Mouse (Mus musculus): ENCODE measurements around the gene Sox5. TPM values are rescaled to one million over a fixed set of nuclear protein-coding genes. Genes with fewer than 3 reads are reported as not detected.
A peak's percentile ranks its signal among the peaks of the same experiment; 100 is the strongest.

Sox5 gene
- total RNA-seq, 2 experiments from 2014 or later = 46.4 to 57.5 TPM

DNA sequence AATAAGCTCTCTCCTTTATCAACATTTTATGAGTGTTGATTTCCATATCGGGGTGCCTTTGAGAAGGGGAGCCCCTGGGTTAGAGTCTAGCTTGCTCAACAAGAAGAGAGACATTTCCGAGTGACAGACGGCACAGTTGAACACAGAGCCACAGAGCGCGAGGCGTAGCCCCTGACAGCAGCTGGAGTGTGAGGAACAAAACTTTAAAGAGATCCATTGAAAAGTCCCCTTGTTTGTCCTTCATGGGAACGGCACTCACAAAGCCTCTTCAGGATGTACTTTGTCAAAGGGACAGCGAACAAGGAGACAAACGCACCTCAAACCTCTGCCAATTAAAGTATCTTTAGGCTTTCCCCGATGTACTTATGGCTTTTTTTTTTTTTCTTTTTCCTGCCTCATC lies 674.9 kb downstream of the Sox5 start:
- intact Hi-C loops (cut with DNase I) = no loop called here
- no peak for DNase-seq (ENCODE audit: low spot score in 2 of 2)

- DNase-seq (ENCODE audit: low spot score in 2 of 2) = no peak
- intact Hi-C loops (cut with DNase I) = no loop called here
Measured at GRCm38 (mm10) chr6:144105645-144106044, 676.1 kb downstream of the Sox5 start.

DNA sequence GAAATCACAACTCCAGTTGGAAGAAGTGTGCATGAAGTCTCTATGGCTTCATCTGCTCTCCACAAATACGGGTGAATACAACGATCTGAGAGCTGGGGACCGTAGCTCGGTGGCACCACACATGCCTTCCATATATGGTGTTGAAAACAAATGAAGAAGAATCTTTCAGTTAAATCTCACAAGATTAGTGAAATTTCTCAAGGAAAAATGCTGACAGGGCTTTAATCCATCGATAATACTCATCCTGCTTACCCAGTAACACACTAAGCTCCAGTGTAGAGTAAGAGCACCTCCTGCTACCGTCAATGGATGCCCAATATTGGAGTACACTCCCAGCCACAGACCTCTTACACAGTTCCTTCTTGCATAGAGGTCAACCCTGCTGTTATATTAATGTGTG lies 678.2 kb downstream of the Sox5 start:
- intact Hi-C loops (cut with DNase I) = no loop called here
- no peak for DNase-seq (ENCODE audit: low spot score in 2 of 2)

- no peak for DNase-seq (ENCODE audit: low spot score in 2 of 2)
- intact Hi-C loops (cut with DNase I) = no loop called here
Measured at GRCm38 (mm10) chr6:144100852-144101251, 680.9 kb downstream of the Sox5 start.

DNA sequence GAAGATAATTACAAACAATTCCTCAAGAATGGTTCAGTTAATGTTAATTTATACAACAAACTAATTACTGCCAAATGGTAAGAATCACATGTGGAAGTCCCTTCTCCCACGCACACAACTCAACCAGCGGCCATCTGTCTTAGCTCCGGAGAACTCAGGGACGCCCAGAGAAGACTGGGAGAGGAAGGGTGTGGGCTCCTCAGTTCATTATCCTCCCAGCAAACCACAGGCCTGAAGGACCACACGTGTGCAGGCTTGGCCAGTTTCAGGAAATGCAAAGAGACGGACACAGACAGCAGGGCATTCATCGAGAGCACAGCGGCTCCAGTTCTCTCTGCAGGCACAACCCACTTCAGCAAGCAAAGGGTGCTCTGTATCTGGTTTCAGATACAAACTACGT lies 683.7 kb downstream of the Sox5 start:
- intact Hi-C loops (cut with DNase I) = no loop called here
- peak; percentile 35 to 72 for DNase-seq (ENCODE audit: low spot score in 2 of 2)

GRCm38 (mm10) chr6:144088256-144088655 lies 693.5 kb downstream of the Sox5 start:
- intact Hi-C loops (cut with DNase I) = no loop called here
- DNase-seq (ENCODE audit: low spot score in 2 of 2) = peak in 1 of 2 experiments; percentile 50

- no peak for DNase-seq (ENCODE audit: low spot score in 2 of 2)
- intact Hi-C loops (cut with DNase I) = no loop called here
Measured at GRCm38 (mm10) chr6:144086096-144086810, 695.5 kb downstream of the Sox5 start.

GRCm38 (mm10) chr6:144082297-144082696 lies 699.5 kb downstream of the Sox5 start:
- DNase-seq (ENCODE audit: low spot score in 2 of 2) = no peak
- intact Hi-C loops (cut with DNase I) = no loop called here

GRCm38 (mm10) chr6:144077826-144078225 lies 704.0 kb downstream of the Sox5 start:
- no peak for DNase-seq (ENCODE audit: low spot score in 2 of 2)
- intact Hi-C loops (cut with DNase I) = no loop called here

DNA sequence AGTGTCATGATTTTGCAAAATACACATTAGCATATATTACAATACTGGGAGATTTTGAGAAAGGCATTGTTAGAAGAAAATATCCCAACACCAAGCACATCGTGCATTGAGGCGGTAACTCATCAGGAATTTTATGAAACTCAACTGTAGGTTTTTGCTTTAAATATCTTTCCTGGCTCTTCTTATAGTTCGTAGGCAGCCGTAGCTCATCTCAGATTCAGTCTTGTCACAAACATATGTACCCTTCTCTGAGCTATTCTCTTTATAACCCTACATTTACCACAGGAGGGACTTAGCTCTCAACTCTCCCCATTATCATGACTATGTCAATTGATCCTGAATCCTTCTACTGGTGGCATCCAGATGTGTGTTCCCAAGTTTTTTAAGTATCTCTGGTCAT lies 705.4 kb downstream of the Sox5 start:
- intact Hi-C loops (cut with DNase I) = no loop called here
- DNase-seq (ENCODE audit: low spot score in 2 of 2) = peak in 1 of 2 experiments; percentile 61

- DNase-seq (ENCODE audit: low spot score in 2 of 2) = peak in 1 of 2 experiments; percentile 23
- intact Hi-C loops (cut with DNase I) = no loop called here
Measured at GRCm38 (mm10) chr6:144075327-144075941, 706.3 kb downstream of the Sox5 start.

- intact Hi-C loops (cut with DNase I) = no loop called here
- DNase-seq (ENCODE audit: low spot score in 2 of 2) = peak; percentile 52 to 87
Measured at GRCm38 (mm10) chr6:144074826-144075225, 707.0 kb downstream of the Sox5 start.

- no peak for DNase-seq (ENCODE audit: low spot score in 2 of 2)
- intact Hi-C loops (cut with DNase I) = no loop called here
Measured at GRCm38 (mm10) chr6:144070461-144070860, 711.3 kb downstream of the Sox5 start.

DNA sequence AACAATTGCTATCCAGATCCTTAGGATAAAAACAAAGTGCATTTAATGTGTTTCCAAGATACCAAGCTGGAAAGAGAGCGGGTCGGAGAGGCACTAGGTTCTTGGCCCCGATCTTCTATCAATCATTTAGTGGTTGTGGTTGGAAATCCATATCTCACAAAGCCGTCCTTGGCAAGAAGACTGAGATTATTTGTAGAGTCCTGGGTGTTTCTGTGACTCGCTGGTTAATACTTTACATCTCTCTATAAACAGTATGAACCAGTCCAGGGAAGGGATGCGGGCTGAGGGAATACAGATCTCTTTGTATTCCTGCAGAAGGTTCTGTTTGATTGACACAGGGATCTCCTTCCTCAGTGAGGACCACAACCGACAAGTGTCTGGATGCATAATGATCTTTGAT lies 714.3 kb downstream of the Sox5 start:
- no peak for DNase-seq (ENCODE audit: low spot score in 2 of 2)
- intact Hi-C loops (cut with DNase I) = no loop called here

DNA sequence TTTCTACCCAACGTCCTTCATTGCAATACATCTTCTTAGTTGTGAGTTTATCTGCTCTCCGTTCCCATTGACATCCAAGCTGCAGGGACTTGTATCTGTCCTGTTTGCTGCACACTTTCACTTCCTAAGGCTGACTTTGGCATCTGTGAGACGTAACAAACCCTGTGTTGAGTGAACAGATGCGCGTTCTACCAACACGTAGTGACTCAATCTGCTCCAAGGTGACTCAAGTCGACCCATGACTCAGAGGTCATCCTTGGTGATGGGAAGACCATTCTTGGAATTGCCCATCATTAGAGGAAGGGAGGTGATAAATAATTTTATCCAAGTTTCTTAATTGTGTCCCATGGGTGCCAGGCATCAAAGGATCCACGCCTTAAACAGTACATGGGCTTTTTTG lies 719.3 kb downstream of the Sox5 start:
- intact Hi-C loops (cut with DNase I) = no loop called here
- DNase-seq (ENCODE audit: low spot score in 2 of 2) = no peak

DNA sequence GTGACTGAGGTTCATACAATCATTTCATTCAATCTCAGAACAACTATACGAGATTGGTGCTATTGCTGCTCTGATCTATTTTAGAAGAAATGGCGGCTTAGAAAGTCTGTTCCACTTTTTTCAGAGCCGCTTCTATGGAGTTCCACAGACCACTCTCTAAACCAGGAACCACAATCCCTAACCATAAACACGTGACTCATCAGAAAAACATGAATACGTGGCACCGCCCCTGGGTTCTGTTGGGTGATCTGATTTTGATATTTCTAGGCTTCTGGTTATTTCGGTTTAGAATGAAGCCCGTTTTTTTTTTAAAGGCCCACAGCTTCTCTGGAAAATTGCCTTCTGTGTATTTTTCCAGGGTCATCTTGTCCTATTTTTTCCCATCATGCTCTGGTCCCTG lies 720.0 kb downstream of the Sox5 start:
- intact Hi-C loops (cut with DNase I) = no loop called here

DNA sequence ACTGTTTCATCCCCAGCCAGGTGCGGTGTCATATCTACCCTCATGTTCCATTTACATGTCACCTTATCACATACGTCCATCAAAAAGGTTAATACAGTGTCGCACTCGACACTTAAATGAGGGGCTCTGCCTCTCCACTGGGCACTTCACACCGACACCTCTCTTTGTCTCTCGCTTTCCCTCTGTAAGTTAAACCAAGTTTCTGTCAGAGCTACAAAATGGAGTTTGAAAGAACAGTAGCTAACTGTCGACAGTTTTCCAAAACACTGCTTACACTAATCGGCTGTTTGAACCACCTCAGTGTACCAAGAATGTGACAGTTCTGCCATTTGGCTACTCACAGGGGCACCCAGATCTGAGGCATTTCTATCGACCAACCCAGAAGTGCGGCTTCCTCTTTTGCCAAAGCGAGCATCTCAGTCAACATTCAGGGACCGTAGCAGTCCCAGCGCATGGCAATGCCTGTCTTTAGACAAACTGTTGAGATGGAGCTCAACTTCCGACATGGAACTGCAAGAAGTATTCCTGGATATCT lies 724.6 kb downstream of the Sox5 start:
- intact Hi-C loops (cut with DNase I) = no loop called here
- DNase-seq (ENCODE audit: low spot score in 2 of 2) = no peak

More for the DNA sequence above, 720.0 kb downstream of the Sox5 start:
- DNase-seq (ENCODE audit: low spot score in 2 of 2) = no peak

DNA sequence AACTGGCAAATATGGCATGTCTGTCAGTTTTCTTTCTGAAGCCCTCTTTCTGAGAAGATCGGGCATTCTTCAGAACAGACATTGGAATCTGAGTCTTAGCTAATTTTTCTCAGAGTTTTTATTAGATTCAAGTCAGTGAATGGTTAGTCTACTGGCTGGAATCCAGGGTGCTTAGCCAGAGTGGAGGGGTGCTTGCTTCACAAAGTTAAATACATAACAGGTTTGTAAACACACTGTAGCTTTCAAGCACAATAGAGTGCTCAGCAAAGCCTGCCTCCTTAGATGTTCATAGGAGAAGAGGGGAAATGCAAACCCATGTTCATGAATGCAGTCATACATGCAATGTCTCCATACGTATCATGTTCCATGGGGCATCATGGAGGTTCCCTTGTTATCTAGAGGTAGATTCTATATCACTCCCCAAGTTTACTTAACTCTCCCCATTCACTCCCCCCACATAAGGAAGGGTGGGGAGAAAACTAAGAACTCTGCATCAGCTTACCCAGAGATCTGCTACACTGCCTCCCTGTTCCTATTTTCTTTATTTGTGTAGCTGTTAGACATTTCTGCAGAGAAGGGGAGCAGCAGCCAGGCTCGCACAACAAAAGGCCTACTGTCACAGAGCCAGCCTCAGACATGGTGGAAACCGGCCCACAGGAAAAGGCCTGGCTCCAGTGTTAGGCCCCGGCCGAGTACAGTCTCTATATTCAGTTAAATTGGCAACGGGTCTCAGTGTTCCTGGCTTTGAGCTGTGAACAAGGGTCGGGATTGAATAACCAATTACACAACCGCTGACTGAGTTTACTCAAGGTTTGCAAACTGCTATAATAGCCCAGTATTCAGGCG lies 725.3 kb downstream of the Sox5 start:
- intact Hi-C loops (cut with DNase I) = no loop called here
- DNase-seq (ENCODE audit: low spot score in 2 of 2) = peak; percentile 66 to 77

- no peak for DNase-seq (ENCODE audit: low spot score in 2 of 2)
- intact Hi-C loops (cut with DNase I) = no loop called here
Measured at GRCm38 (mm10) chr6:144052487-144052886, 729.3 kb downstream of the Sox5 start.

DNA sequence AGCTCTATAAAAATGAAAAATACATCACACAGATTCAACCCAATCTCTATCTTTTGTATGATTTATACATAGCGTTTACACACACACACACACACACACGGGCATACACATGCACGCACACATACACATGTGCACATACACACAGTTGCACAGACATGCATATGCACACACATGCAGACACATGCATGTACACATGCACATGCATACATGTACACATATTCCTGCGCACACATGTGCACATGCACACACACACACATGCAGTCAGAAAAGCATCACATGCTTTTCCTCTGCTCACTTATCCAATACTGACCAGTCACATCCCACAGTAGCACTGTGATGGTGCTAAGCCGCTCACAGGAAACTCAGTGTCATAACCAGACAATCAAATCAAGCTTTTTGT lies 730.5 kb downstream of the Sox5 start:
- intact Hi-C loops (cut with DNase I) = no loop called here
- no peak for DNase-seq (ENCODE audit: low spot score in 2 of 2)
